Mouse (Mus musculus) embryonic facial prominence, embryonic 10.5 days (tissue): ENCODE measurements around the gene Cdc42. TPM values are rescaled to one million over a fixed set of nuclear protein-coding genes. Genes with fewer than 3 reads are reported as not detected.
A peak's percentile ranks its signal among the peaks of the same experiment; 100 is the strongest.

Experiments
- DNase-seq: peaks from one replicate; pipeline ENCODE4 v3.0.0-alpha.2; 2017; ENCODE audit warnings: low spot score
- H3K27ac ChIP-seq: fragments of 300-500 bp; sonication (generic); replicated peaks from 2 replicates; pipeline ENCODE4 v1.5.1; 2016; ENCODE audit warnings: mild to moderate bottlenecking
- H3K27me3 ChIP-seq: fragments of 300-500 bp; sonication (generic); replicated peaks from 2 replicates; pipeline ENCODE4 v1.6.1; 2016; ENCODE audit warnings: low read depth, mild to moderate bottlenecking; ENCODE audit not compliant: poor library complexity, severe bottlenecking
- H3K36me3 ChIP-seq: fragments of 300-500 bp; sonication (generic); replicated peaks from 2 replicates; pipeline ENCODE4 v1.6.1; 2016; ENCODE audit warnings: mild to moderate bottlenecking, moderate library complexity
- H3K4me1 ChIP-seq: fragments of 300-500 bp; sonication (generic); 2 replicates; pipeline ENCODE4 v1.6.1; 2016
- H3K4me3 ChIP-seq: fragments of 300-500 bp; sonication (generic); 2 replicates; pipeline ENCODE4 v1.5.1; 2016; ENCODE audit warnings: mild to moderate bottlenecking, moderate library complexity
- H3K9me3 ChIP-seq: fragments of 300-500 bp; sonication (generic); 2 replicates; pipeline ENCODE4 v1.6.1; 2016; ENCODE audit warnings: mild to moderate bottlenecking
- WGBS: fragments of 180-500 bp; shearing (Covaris S2); methylation state at CpG from one replicate; pipeline ENCODE4 v1.1.7; 2016; 5-methylcytosine and 5-hydroxymethylcytosine counted together
- polyA plus RNA-seq: library from polyadenylated mRNA; unstranded; fragments of >200 nt; fragmentation: Nextera tagmentation; extraction: Ambion mirVana; gene quantifications from 2 replicates; pipeline ENCODE4 v1.2.1, GENCODE M21; 2016

Cdc42 gene
- polyA plus RNA-seq, 1 experiment from 2014 or later = 585 TPM

DNA sequence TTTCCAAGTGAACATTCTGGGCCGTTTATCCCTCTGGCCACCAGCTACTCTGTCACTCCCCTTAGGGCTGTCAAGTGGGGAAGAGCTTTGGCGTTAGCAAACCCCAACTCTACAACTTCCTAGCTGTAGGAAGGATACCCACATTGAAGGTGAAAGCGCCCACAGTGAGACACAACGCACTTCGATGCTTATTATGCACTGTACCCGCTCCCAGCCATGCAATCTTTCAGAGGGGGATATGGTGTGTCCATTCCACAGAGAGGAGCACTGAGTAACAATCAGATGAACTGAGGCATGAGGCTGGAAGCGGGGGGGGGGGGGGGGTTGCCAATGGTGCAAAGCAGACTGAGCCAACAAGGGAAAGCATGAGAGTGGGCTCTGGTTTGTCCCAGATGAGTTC lies 52.5 kb downstream of the Cdc42 start:
- DNase-seq = no peak
- H3K27ac ChIP-seq = no peak overlapping the region
- H3K36me3 ChIP-seq = 0 out of 2 replicates have a peak, but pooled peaks cover 9% of the 10 kb centered on the region
- no peak overlapping the region for H3K4me3 ChIP-seq
- H3K27me3 ChIP-seq = no peaks in the 10 kb centered on the region
- H3K4me1 ChIP-seq = peaks cover 42% of the 10 kb centered on the region
- H3K9me3 ChIP-seq = no peaks in the 10 kb centered on the region
- 92% methylated on average over 7 of the region's 7 CpGs for WGBS

DNA sequence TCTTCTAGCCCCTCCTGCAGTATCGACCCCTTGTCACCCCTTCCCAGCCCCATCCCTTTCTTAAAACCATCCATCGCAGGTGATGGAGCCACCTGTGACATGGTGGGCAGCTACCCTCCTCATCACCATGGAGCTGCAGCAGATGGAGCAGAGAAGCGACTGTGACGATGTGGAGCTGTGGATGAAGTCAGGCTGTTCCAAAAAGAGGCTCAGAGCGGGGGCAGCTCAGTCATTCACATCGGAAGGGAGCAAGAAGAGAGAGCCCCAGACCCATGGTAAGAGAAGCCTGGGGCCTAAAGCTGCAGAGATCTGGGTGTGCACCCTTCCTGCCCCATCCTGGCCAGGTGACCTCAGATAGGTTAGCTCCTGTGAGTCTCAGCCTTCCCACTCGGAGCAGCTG lies 53.4 kb downstream of the Cdc42 start:
- Histone ChIP-seq H3K27me3 (no peaks in the 10 kb centered on the region), H3K27ac (no peak overlapping the region), H3K4me3 (no peak overlapping the region), H3K4me1 (peaks cover 42% of the 10 kb centered on the region), H3K36me3 (0 out of 2 replicates have a peak, but pooled peaks cover 6% of the 10 kb centered on the region), H3K9me3 (no peaks in the 10 kb centered on the region)
- DNase-seq = no peak
- WGBS = 92% methylated on average over 7 of the region's 7 CpGs

DNA sequence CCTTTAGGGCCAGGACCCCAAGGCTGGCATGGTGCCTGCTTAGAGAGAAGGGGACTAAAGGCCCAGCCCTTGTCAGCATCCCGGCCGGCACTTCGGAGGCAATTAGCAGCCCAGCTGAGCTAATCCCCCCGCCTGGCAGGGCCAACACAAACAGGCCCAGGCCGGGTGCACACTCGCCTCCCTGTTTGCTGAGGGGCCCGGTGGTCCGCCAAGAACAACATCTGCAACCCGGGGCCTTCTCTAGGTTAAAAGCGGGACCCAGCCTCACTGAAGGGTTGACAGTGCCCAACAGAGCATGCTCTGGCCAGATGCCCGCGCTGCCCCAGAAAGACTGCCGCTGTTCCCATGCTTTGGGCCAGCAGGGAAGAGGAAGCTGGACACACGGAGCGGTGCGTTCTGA lies 55.9 kb downstream of the Cdc42 start:
- Histone ChIP-seq H3K36me3 (0 out of 2 replicates have a peak, but pooled peaks cover 6% of the 10 kb centered on the region), H3K4me3 (no peak overlapping the region), H3K27ac (no peak overlapping the region; the same call in 1 of the 2 replicates), H3K27me3 (no peaks in the 10 kb centered on the region), H3K9me3 (no peaks in the 10 kb centered on the region), H3K4me1 (peaks cover 32% of the 10 kb centered on the region)
- 67% methylated on average over 16 of the region's 16 CpGs for WGBS
- DNase-seq = no peak

DNA sequence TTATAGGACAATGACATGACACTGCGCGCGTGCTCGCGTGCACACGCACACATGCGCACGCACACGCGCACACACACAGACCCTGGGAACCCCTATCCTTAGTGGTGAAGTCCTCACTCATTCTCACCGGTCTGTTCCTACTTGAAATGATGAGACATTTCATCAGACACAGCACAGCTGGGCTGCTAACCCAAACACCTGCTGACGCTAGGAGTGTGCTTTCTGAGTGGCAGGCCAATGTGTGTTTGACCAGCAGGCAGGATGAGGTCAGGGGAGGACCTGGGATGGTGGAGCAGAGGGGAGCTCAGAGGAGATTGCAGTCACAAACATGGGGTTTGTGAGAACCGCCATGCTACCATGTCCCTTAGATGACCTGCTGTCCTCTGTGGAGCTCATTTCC lies 57.3 kb downstream of the Cdc42 start:
- 95% methylated on average over 13 of the region's 13 CpGs for WGBS
- H3K27me3 ChIP-seq = no peaks in the 10 kb centered on the region
- no peak overlapping the region for H3K4me3 ChIP-seq
- DNase-seq = no peak
- no peaks in the 10 kb centered on the region for H3K9me3 ChIP-seq
- H3K4me1 ChIP-seq = peaks cover 23% of the 10 kb centered on the region
- H3K36me3 ChIP-seq = peaks cover 16% of the 10 kb centered on the region; the same call in 1 of the 2 replicates
- no peak overlapping the region for H3K27ac ChIP-seq

DNA sequence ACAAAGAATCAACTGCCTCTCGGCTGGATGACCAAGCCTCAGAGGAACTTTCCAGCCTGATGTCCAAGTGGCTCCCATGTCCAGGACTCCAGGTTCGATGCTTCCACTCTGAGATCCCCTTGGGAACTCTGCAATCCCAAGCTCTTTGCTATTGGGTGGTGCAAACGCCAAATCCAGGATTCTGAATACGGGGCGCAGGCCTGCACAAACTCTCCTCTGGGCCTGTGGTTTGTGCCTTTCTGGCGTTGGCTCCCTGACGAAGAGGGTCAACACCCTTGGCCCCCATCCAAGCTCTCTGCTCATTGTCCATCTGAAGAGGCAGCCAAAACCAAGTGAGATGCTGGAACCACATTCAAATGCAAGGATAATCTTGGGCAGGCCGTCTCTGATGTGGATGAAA lies 59.1 kb downstream of the Cdc42 start:
- H3K4me3 ChIP-seq = no peak overlapping the region
- 87% methylated on average over 8 of the region's 8 CpGs for WGBS

DNA sequence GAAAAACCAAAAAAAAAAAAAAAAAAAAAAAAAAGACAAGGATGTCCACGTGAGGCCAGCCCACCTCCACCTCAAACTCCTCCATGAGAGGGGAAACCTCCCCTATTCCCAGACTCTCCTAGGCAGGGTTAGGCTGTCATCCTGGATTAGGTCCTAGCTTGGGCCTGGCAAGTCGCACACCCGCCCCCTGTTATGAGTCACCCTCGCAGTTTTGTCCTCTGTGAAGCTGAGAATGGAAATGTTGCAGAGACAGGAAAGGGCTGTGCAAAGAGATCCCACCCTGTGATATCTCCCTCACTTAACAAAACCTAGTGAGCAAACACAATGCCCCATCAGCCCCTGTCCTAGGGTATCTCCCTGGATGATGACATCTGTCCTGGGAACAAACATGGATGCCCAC lies 59.9 kb downstream of the Cdc42 start:
- Histone ChIP-seq H3K27ac (no peak overlapping the region), H3K27me3 (no peaks in the 10 kb centered on the region), H3K36me3 (peaks cover 10% of the 10 kb centered on the region; the same call in 1 of the 2 replicates), H3K4me3 (no peak overlapping the region), H3K4me1 (peaks cover 26% of the 10 kb centered on the region), H3K9me3 (no peaks in the 10 kb centered on the region)
- DNase-seq = no peak
- WGBS = 92% methylated on average over 4 of the region's 4 CpGs

More for the DNA sequence above, 59.1 kb downstream of the Cdc42 start:
- H3K27ac ChIP-seq = no peak overlapping the region
- H3K27me3 ChIP-seq = no peaks in the 10 kb centered on the region
- H3K9me3 ChIP-seq = no peaks in the 10 kb centered on the region
- DNase-seq = no peak
- peaks cover 31% of the 10 kb centered on the region for H3K4me1 ChIP-seq
- peaks cover 10% of the 10 kb centered on the region; the same call in 1 of the 2 replicates for H3K36me3 ChIP-seq

DNA sequence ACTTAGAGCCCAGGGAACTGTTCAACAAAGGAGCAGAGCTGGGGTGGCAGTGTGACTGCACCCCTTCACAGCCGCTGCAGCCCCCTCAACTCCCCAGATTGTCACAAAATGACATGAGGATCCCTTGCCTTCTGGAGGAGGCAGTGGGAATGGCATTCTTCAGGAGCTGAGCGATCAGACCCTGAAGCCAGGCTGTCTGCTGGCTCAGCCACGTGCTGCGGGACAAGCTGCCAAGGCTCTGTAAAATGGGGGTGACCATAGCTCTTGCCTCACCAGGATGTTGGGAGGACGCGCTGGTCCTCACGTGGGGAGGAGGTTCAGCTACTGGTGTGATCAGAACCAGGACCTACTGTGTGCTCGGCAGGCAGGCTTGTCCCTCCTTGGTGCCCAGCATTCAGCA lies 62.6 kb downstream of the Cdc42 start:
- Histone ChIP-seq H3K36me3 (peaks cover 10% of the 10 kb centered on the region; the same call in 1 of the 2 replicates), H3K9me3 (no peaks in the 10 kb centered on the region), H3K27ac (no peak overlapping the region), H3K27me3 (no peaks in the 10 kb centered on the region), H3K4me1 (peaks cover 12% of the 10 kb centered on the region), H3K4me3 (no peak overlapping the region)
- 84% methylated on average over 8 of the region's 8 CpGs for WGBS
- DNase-seq = no peak

DNA sequence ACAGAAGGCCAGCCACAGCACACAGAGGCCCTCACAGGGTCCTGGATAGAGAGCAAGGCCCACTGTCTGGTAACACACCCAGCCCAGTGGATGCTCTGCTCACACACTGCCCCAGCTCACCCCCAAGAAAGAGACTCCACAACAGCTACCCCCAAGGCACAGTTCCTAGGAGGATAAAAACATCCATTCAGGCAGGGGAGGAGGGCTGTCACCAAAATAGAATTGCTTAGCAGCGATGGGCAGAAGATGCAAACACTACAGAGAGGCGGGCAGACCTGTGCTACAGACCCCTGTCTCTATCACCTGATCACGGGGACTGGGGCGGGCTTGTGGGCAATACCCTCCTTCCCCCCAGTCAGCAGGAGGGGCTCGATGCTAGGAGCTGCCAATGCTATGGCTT lies 63.0 kb downstream of the Cdc42 start:
- H3K27ac ChIP-seq = peak overlapping the region; percentile 26; the same call in 1 of the 2 replicates

DNA sequence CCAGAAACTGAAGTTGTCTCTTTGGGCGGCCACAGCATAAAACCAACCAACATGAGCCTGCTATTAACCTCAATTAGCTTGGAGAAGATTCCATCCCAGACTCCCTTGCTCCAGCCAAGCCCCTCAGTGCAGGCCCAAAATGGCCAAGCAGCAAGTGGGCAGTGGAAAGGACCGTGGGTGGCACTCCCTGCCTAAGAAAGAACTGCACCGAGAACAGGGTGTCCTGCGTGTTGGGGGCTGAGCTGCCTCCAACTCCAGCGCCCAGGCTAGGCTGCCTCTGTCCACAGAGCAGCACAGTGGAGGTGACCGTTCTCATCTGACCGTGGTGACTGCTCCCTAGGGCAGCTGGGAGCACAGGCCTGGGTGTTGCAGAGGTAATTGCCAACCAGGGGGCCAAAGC lies 63.5 kb downstream of the Cdc42 start:
- Histone ChIP-seq H3K27me3 (no peaks in the 10 kb centered on the region), H3K27ac (peak overlapping the region; percentile 26; the same call in 1 of the 2 replicates)
- 79% methylated on average over 7 of the region's 7 CpGs for WGBS

More for the DNA sequence above, 63.0 kb downstream of the Cdc42 start:
- 70% methylated on average over 5 of the region's 5 CpGs for WGBS
- no peaks in the 10 kb centered on the region for H3K27me3 ChIP-seq
- H3K4me1 ChIP-seq = peaks cover 12% of the 10 kb centered on the region
- no peaks in the 10 kb centered on the region for H3K9me3 ChIP-seq
- no peak overlapping the region for H3K4me3 ChIP-seq
- DNase-seq = no peak
- peaks cover 10% of the 10 kb centered on the region; the same call in 1 of the 2 replicates for H3K36me3 ChIP-seq

DNA sequence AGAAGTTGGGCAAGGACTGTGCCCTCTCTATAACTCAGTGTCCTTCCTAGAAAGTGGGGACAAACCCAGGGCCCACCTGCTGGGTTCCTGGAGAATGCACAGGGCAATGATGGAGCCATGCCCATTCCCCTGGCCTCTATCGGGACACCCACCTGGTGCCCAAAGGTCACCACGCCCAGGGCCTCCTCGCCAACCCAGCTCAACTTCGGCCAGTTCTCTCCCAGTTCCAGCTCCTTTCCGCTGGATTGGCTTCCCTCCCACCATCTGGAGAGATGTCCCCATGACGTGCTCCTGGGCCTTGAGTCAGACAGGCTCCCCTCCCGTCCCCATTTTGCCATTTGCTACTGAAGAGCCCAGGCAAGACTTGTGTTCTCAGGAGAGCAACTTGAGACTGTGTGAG lies 64.9 kb downstream of the Cdc42 start:
- H3K27ac ChIP-seq = no peak overlapping the region
- H3K27me3 ChIP-seq = no peaks in the 10 kb centered on the region
- H3K4me1 ChIP-seq = peaks cover 15% of the 10 kb centered on the region
- no peak overlapping the region for H3K4me3 ChIP-seq
- no peak for DNase-seq
- H3K9me3 ChIP-seq = no peaks in the 10 kb centered on the region
- WGBS = 88% methylated on average over 7 of the region's 7 CpGs
- H3K36me3 ChIP-seq = peaks cover 10% of the 10 kb centered on the region; the same call in 1 of the 2 replicates

More for the DNA sequence above, 63.5 kb downstream of the Cdc42 start:
- Histone ChIP-seq H3K9me3 (no peaks in the 10 kb centered on the region), H3K4me3 (no peak overlapping the region), H3K4me1 (peaks cover 12% of the 10 kb centered on the region), H3K36me3 (peaks cover 10% of the 10 kb centered on the region; the same call in 1 of the 2 replicates)
- no peak for DNase-seq

DNA sequence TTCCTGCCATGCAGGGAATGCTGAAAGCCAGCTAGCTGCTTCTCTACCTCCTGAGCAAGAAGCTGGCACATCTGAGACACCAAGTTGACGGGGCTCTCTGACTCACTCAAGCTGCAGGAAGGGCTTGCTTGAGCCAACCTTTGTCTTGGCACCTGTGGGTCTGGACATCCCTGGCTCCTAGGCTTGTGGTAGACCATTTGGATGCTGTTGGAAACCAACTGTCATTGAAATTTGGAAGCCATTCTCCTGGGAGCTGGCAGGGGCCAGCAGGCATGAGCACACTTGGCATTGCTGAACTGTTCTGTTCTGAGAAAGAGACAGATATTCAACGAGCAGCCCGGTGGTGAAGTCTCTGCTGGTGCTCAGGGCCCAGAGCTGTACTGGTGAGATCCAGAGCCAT lies 67.3 kb downstream of the Cdc42 start:
- Histone ChIP-seq H3K27me3 (0 out of 2 replicates have a peak, but pooled peaks cover 11% of the 10 kb centered on the region), H3K27ac (no peak overlapping the region), H3K9me3 (no peaks in the 10 kb centered on the region), H3K36me3 (no peaks in the 10 kb centered on the region), H3K4me1 (peaks cover 28% of the 10 kb centered on the region), H3K4me3 (no peak overlapping the region)
- WGBS = 85% methylated on average over 3 of the region's 3 CpGs
- no peak for DNase-seq

DNA sequence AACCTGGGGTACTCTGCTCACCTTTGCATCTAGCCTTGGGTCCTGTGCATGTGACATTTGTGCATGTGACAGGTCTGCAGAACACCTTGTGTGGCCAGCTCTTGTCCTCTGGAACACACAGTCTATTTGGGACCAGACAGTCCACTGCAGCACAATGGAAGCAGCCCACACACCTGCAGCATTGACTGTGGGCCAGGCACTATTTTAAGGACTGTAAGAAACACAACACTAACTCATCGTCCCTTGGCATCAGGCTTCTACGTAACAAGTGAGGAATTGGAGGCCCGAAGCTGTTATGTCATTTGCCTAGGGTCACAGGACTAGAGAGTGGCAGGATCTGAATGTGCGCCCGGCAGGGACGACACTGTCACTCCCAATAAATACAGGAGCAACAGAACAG lies 67.8 kb downstream of the Cdc42 start:
- no peaks in the 10 kb centered on the region for H3K9me3 ChIP-seq
- H3K27ac ChIP-seq = no peak overlapping the region
- DNase-seq = no peak
- no peak overlapping the region for H3K4me3 ChIP-seq
- WGBS = 89% methylated on average over 6 of the region's 6 CpGs
- peaks cover 15% of the 10 kb centered on the region for H3K27me3 ChIP-seq
- H3K4me1 ChIP-seq = peaks cover 27% of the 10 kb centered on the region
- 0 out of 2 replicates have a peak, but pooled peaks cover under 1% of the 10 kb centered on the region for H3K36me3 ChIP-seq

DNA sequence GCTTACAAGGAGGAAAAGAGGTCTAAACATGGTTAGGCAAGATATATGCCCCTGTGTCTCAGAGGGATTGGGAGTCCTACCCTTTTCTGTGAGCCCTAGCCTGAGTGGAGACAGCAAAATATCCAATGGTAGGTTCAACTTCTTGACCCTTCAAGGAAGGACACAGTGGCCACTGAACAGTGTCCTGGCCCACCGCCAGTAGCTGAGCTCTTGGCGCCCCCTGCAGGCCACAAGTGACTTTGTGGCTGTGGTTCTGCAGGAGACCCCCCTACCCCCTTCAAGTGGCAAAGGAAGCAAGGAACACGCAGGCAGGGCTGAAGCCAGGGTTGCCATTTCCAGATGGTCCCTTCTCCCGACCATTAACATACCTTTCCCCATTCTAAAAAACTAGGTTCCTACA lies 69.7 kb downstream of the Cdc42 start:
- no peaks in the 10 kb centered on the region for H3K9me3 ChIP-seq
- no peak overlapping the region for H3K4me3 ChIP-seq
- H3K27me3 ChIP-seq = peaks cover 34% of the 10 kb centered on the region
- 3% methylated on average over 4 of the region's 4 CpGs for WGBS
- DNase-seq = peak; percentile 83
- peaks cover 24% of the 10 kb centered on the region for H3K4me1 ChIP-seq
- H3K36me3 ChIP-seq = 0 out of 2 replicates have a peak, but pooled peaks cover 3% of the 10 kb centered on the region
- no peak overlapping the region for H3K27ac ChIP-seq
